Mouse (Mus musculus) gastrocnemius, adult 2 months (tissue): ENCODE data around the gene Elfn2. TPM values are rescaled to one million over a fixed set of nuclear protein-coding genes. Genes with fewer than 3 reads are reported as not detected.
A peak's percentile ranks its signal among the peaks of the same experiment; 100 is the strongest.

Experiments used
- DNase-seq: peaks from one replicate; pipeline ENCODE4 v3.0.0; 2022
- H3K27ac ChIP-seq: fragments of 200-600 bp; 2 replicates; pipeline ENCODE4 v1.8.1; 2022; ENCODE audit warnings: mild to moderate bottlenecking
- H3K4me3 ChIP-seq: fragments of 200-600 bp; 2 replicates; pipeline ENCODE4 v1.8.1; 2022; ENCODE audit warnings: mild to moderate bottlenecking, moderate library complexity
- CTCF ChIP-seq: fragments of 200-600 bp; IDR thresholded peaks from 2 replicates; pipeline ENCODE4 v1.8.1; 2022; ENCODE audit warnings: antibody characterized with exemption, mild to moderate bottlenecking, moderate library complexity
- intact Hi-C: fragments of 180-260 bp; cut with DNase I; formaldehyde crosslinking; loops from one replicate; pipeline ENCODE4 v1.15.1; 2025
- total RNA-seq, 2 experiments: library from RNA; stranded (reverse); gene quantifications; 2 replicates each; pipeline ENCODE4 v1.2.3; 2021

Gene Elfn2
- total RNA-seq, 2 experiments from 2014 or later: 0.03 TPM; not detected in 1

DNA sequence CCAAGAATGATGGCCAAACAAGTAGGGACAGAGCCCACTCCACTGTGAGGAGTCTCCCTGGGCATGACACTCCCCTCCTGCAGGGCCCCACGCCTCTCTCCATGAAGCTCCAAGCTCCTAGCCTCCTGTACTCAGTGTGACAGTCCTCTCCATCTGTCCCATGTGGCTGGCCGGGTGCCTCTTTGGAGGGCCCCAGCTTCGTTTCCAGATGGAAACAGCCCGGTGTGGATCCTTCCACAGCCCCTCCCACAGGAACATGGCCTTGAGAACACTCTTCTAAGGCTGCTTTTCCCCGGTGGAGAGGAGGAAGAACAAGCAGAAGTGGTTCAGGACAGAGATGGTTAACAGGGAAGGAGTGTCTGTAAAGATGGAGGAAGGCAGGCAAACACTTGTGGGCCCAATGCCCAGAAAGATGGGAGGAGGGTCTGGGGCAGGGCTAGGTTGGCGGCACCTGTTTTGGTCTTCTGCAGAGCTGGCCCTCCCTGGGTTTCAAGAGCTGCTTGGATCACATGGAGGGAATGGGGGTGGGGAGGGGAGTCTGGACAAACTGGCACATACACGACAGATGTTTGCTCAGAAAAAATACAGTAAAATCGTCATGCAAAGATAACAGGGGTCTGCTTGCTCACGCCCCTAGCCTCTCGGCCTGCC is 49.2 kb downstream of the Elfn2 start:
- H3K4me3 ChIP-seq: no peak overlapping the region
- DNase-seq: no peak
- intact Hi-C loops: no loop called here
- no peak for TF ChIP-seq CTCF
- H3K27ac ChIP-seq: no peak overlapping the region

DNA sequence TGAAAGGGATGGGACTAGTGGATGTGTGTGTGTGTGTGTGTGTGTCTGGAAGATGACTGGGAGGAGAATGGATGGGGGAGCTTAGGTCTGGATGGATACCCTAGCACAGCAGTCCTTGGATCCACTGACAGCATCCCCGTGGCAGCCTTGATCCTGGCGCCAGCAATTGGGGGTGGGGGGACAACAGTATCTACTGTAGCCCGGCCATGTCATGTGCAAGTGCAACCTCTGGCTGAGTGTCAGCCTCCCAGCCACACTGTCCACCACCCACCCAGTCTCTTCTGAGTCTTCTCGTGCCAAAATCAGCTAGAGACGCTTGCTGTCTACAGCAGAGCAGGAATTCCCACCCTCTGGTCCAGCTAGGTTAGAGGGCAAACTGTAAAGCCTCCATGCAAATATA is 54.3 kb downstream of the Elfn2 start:
- no peak for TF ChIP-seq CTCF
- no peak for DNase-seq
- Histone ChIP-seq H3K4me3 (no peak overlapping the region), H3K27ac (no peak overlapping the region)
- intact Hi-C loops: no loop called here

DNA sequence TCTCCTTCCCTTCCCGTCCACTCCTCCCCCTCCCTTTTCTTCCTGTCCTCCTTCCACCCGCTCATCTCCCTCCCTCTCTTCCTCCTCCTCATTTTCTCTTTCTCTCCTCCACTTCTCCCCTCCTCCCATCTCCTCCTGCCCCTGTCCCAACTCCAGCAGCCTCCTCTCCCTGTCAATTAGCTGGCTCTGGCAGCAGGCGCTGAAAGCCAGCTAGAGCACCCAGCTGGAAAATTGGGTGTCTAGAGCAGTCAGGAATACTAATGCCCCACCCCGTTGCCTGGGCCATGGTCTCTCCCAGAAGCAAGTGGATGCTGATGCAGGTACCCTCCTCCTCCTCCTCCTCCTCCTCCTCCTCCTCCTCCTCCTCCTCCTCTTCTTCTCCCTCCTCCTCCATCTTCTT is 67.4 kb downstream of the Elfn2 start:
- intact Hi-C loops: no loop called here
- no peak for DNase-seq
- Histone ChIP-seq H3K4me3 (no peak overlapping the region), H3K27ac (no peak overlapping the region)
- no peak for TF ChIP-seq CTCF

DNA sequence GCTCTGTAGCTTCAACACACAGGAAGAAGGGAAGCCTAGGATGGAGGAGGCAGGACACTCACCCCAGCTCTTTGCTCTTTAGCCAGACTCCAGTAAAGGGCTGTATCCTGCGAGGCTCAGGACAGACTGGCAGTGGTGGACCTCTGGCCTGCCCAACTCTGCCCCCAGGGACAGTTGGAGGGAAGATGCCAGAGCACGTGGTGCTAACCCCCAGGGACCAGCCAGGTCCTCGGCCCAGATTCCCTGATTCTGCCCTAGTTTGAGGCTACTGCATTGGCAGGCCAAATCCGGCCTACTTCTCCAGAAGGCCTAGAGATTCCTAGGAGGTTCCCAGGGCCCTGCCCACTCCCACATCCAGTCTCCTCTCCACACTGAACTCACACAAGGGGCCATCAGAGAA is 70.8 kb downstream of the Elfn2 start:
- no peak for TF ChIP-seq CTCF
- intact Hi-C loops: no loop called here
- no peak overlapping the region for H3K4me3 ChIP-seq
- no peak overlapping the region for H3K27ac ChIP-seq
- DNase-seq: peak; percentile 44

DNA sequence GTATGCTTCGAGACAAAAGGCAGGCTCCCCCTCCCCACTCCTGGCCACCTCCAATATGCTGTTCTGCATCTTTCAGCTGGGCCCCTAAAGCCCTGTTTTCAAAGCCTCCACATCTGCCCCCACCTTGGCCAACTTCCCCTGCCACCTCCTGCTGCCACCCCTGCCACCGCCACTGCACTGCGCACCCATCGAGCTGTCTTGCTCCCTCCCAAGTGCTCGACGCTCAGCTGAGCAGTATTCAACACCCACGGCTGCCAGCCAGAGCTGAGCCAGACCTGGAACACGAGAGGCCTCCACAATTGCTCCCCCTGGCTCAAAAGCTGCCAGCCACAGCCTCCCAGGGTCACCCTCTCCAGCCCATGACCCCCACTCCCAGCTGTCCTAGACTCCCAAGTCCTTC is 74.0 kb downstream of the Elfn2 start:
- intact Hi-C loops: no loop called here
- no peak overlapping the region for H3K4me3 ChIP-seq
- TF ChIP-seq CTCF: no peak
- H3K27ac ChIP-seq: no peak overlapping the region
- DNase-seq: no peak

DNA sequence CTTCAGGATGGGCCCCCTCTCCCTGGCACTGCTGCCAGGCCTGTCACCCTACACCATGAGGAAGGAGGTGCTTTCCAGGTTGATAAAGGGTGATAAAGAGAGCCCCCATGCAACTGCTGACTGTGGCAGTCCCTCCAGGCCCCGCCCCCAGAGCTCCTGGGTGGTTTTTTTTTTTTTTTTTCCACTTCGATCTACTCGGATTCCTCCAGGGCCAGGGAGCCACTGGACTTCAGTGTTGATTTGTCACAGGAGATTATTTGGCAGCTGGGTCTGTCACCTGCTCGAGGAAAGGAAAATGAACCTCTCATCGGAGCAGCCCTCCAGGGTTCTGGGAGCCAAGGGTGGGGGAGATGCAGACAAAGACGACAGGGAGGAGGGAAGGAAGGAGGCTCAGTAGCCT is 74.9 kb downstream of the Elfn2 start:
- no peak overlapping the region for H3K27ac ChIP-seq

DNA sequence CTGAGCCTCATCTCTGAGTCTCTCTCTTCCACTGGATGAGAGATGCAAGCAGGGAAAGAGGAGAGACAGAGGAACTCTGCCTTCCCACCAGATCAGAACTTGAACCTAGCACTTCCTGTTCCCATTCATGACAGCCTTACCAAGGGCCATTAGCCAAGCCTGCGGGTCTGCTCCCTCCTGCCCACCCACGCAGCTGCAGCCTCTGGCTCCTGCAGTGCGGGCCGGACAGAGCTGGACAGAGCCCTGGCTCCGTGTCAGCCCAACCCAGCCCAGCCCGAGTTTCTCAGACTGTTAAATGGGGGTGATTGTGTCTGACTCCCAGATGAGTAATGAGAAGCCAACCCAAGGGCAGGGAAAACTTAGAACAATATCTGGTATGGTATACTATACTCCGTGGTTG is 83.3 kb downstream of the Elfn2 start:
- no peak overlapping the region for H3K27ac ChIP-seq
- H3K4me3 ChIP-seq: no peak overlapping the region
- DNase-seq: peak; percentile 65
- intact Hi-C loops: no loop called here
- no peak for TF ChIP-seq CTCF

More for the DNA sequence above, 74.9 kb downstream of the Elfn2 start:
- intact Hi-C loops: no loop called here
- no peak overlapping the region for H3K4me3 ChIP-seq
- DNase-seq: no peak
- TF ChIP-seq CTCF: no peak

DNA sequence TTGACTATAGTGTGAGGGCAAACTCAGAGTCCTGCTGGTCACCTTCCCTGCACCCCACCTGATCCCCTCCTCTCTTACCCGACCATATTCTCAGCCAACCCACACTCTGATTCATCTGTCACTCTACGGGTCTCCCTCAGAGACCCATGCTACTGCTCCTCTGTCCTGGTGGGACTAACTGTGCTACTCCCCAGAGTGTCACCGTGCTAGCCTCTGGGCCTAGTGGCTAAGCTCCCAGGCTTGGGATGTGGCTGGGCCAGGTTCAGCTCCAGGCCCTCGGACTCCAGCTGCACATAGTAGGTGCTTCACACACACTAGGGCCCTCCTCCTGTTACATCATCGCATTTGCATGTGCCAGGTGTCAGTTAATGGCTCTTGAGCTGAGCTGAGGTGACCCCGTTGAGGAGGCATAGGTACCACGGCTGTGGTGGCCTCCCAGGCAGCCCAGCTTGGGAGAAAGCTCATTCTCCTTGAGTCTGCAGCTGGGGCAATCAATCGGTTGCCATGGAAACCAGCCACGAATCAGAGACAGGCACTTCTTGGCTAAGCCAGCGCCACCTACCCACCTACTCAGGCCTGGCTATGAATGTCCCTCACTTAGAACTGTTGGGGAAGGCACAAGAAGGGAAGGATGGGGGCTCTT is 84.4 kb downstream of the Elfn2 start:
- intact Hi-C loops: no loop called here
- Histone ChIP-seq H3K4me3 (no peak overlapping the region), H3K27ac (no peak overlapping the region)
- no peak for TF ChIP-seq CTCF
- no peak for DNase-seq

DNA sequence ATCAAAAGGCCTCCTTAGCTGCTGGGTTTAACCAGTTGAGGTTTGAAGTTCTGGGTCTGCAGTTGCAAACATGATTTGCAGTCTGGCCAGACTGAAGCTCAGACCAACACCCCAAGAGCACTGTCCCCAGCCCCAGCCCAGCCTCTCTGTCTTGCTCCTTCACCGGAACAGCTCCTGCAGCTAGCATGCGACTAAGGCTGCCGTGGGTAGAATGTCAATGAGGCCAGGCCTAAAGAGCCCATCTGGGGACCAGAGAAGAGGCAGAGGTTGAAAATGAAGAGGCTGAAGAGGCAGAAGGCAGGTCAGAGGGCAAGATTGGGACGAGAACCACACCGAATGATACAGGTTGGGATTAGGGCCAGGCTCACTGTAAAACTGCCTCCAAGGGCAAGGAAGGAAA is 85.2 kb downstream of the Elfn2 start:
- H3K4me3 ChIP-seq: no peak overlapping the region
- no peak for DNase-seq
- no peak overlapping the region for H3K27ac ChIP-seq
- intact Hi-C loops: no loop called here
- no peak for TF ChIP-seq CTCF

DNA sequence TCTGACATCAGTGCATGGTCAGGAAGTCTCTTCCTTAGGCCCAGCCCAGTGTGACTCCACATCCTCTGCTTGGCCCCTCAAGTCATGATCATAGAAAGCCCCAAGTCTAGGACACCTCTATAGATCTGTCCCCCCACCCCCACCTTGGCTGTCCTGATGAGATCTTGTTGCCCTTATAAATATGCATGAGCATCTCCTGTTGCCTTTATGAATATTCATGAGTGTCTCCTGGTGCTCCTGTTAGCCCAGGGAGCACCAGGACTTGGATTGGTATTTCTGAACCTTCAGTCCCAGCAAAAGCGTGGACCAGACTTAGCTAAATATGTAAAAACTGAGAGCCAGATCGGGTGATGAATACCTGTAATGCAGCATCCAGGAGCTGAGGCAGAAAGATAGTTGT is 86.2 kb downstream of the Elfn2 start:
- TF ChIP-seq CTCF: no peak
- intact Hi-C loops: no loop called here
- H3K4me3 ChIP-seq: no peak overlapping the region
- no peak for DNase-seq
- no peak overlapping the region for H3K27ac ChIP-seq

DNA sequence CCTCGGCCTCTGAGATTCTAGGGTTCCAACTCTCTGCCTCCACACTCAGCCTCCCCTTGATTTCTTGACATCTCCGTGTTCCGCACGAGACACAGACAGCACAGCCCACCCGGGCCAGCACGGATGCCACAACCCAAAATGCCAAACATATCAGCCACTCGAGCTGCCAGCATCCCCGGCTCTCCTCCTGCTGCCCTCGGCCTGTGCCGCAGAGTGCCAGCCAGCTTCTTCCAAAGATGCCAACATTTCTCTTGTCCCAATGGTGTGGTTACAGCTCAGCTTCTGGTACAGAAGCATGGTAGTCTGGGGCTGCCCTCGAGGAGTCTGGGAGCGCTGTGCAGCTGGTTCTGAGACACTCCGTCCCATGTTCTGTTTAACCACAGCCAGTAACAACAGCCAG is 92.3 kb downstream of the Elfn2 start:
- no peak for DNase-seq
- Histone ChIP-seq H3K27ac (no peak overlapping the region), H3K4me3 (no peak overlapping the region)
- intact Hi-C loops: no loop called here
- TF ChIP-seq CTCF: no peak

DNA sequence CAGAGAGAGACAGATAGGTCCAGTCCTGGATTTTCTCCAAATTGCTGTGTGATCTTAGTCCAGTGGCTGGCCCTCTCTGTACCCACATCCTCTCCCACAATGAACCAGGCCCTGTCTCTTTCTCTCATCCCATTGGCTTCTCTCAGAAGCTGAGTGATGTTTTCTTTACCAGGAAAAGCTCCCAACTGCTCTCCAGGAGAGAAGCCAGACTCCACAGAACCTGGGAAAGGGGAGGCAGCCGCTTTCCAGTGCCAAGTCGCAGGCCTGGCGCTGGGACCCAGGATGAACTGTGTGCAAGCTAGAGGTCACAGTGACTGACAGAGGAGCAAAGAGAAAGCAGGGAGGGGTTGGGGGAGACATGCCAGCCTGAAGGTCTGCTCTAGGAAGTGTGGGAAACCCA is 93.6 kb downstream of the Elfn2 start:
- intact Hi-C loops: loop anchor here (5.0 kb wide), 1 partner anchor 232 kb away; the partner anchor contains the start of gene Lgals2
- DNase-seq: peak; percentile 38
- Histone ChIP-seq H3K4me3 (no peak overlapping the region), H3K27ac (peak overlapping the region; percentile 78)
- no peak for TF ChIP-seq CTCF

DNA sequence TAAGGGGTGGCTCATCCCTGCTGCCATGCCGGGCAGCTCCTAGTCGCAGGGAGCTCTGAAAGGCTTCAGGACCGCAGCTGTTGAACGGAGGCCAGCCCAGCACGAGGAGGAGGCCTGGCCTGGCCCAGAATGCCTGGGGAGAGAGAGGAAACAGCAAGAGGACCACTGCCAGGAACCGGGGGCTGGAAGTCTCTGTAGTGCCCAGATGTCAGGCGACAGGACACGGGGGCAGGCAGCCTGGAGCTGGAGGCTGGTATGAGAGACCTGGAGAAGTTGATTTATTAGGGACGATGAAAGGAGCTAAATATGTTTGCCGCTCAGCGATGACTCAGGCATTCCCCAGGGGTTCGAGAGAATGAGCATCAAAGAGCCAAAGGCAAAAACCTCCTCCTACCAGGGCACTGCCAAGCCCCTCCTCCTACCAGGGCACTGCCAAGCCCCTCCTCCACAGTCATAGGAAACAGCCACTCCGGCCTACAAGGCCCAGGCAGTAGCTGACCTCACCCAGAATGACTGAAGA is 94.1 kb downstream of the Elfn2 start:
- intact Hi-C loops: loop anchor here (5.0 kb wide), 1 partner anchor 233 kb away; the partner anchor contains the start of gene Lgals2
- peak overlapping the region; percentile 33 for H3K4me3 ChIP-seq
- TF ChIP-seq CTCF: no peak
- DNase-seq: peak; percentile 84
- peak overlapping the region; percentile 78 for H3K27ac ChIP-seq
